Mouse (Mus musculus) spleen, postnatal 14 days (tissue): ENCODE results near the gene Nfatc2.

Experiments used
- DNase-seq, 2 experiments: peaks; one replicate each; pipeline ENCODE4 v3.0.0; 2021 to 2022; ENCODE audit warnings: low spot score in 2 of 2

Nfatc2 gene

DNA sequence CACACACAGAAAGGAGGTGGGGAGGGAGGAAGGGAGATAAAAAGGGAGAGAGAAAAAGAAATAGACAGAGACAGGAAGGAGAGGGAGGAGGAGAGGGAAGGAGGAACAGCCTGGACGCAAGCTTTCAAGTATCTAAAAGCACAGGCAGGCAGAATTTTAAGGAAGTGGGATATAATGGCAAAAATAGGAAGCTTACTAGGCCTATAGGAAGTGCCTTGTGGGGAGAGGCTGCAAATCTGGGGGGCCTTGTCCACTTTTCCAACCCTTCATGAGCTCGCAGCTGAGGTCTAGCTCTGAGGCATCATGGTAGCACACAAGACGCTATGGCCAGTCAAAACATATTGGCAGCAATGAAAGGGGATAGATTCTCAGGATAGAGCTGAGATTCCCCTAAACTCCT lies 22.3 kb downstream of the Nfatc2 start:
- no peak for DNase-seq

DNA sequence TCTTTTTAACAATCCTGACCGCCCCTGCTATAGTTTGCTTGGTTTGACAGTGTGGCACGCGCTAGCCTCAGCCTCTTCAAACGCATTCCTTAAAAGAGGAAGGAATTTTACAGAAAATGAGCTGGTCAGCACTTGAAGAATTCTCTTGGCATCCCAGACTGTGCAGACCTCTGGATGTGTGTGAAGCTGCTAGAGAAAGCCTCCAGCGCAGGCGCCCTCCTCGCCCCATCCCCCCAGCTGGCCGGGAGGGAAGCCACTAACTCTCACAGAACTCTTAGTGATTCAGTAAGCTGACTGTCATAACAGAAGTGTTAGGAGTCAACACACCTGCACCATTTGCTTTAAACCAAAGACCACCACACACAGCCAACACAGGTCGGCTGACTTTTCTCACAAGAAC lies 23.3 kb downstream of the Nfatc2 start:
- no peak for DNase-seq

DNA sequence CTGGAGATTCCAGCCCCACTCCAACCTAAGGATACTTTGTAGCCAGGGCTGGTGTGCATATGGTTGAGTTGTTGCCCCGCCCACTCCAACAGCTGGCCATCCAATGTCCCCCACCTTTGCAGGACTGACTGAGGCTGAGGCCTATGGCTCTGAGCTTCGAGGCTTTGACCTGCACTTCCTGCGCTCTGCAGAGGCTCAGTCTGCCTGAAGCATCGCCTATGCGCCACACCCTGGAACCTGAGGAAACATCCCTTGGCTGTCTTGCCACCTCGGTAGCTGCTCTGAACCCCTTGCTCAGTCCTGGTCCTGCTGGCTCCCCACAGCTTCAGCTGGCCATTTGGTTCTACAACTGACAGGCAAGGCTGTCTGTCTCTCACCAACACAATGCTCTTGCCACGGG lies 24.1 kb downstream of the Nfatc2 start:
- no peak for DNase-seq

DNA sequence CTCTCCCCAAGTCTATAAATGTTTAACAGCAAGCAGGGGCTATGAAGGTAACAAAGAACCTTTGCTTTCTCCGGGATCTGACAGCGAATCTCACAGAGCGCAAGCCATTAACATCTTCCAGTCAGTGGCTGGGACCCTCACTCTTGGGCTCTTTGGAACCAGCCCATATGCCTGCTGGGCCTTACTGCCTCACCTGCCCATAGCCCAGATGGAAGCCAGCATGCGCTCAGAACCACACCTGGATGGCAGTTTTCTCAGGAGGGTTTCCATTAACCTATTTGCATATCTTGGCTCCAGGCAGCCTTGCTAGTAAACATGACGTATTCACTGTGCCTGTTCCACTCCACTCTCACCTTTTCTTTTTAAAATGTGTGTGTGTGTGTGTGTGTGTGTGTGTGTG lies 25.6 kb downstream of the Nfatc2 start:
- DNase-seq = no peak

DNA sequence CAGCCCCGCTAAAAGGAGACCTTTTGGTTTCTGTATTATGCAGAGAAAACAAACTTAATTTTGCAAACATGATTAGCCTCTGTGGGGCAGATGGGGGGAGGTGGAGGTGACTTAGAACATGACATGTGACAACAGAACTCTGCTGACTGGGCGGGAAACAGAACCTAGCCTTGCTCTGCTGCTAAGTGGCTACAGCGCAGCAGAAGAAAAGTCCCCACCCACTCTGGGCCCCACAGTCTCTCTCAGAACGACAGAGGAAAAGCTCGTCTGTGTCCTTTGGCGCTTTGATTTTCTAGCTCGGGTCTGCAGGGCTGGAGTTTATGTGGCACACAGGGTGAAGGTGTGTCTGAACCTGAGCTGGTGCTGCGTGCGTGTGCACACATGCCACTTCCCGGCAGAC lies 26.5 kb downstream of the Nfatc2 start:
- no peak for DNase-seq

DNA sequence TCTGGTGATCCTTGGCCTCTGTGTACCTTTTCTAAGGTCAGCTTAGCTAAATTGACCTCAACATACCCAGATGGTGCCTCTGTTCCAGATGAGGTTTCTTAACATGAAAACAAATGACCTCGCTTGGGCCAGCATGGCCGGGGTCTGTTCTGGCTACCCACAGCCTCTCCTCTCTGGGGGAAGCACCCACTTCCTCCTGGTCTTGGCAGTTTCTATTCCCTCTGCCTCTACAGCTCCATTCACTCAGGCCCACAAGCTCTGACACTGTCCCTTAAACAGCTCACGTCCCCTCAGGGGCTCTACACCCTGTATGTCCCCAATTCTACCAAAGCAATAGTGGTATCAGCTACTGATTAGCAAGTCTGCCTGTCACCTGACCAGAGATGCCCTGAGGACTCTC lies 27.6 kb downstream of the Nfatc2 start:
- DNase-seq = no peak

DNA sequence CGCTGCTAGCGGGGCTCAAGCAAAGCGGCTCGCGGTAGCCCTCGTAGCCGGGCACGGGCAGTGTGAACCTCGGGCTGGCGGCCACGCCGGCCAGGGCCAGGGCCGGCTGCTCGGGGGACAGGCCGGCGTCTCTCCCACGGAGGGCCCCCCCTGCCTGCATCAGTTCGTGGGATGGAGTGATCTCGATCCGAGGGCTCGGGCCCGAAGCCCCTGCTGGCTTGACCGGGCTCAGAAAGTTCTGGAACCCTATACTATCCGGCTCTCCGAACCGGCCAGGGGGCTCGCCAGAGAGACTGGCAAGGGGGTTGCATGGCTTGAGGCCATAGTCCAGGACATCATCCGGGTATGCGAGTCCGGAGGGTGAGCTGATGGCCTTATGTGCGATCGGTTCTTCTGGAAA lies 30.2 kb downstream of the Nfatc2 start:
- DNase-seq = no peak

DNA sequence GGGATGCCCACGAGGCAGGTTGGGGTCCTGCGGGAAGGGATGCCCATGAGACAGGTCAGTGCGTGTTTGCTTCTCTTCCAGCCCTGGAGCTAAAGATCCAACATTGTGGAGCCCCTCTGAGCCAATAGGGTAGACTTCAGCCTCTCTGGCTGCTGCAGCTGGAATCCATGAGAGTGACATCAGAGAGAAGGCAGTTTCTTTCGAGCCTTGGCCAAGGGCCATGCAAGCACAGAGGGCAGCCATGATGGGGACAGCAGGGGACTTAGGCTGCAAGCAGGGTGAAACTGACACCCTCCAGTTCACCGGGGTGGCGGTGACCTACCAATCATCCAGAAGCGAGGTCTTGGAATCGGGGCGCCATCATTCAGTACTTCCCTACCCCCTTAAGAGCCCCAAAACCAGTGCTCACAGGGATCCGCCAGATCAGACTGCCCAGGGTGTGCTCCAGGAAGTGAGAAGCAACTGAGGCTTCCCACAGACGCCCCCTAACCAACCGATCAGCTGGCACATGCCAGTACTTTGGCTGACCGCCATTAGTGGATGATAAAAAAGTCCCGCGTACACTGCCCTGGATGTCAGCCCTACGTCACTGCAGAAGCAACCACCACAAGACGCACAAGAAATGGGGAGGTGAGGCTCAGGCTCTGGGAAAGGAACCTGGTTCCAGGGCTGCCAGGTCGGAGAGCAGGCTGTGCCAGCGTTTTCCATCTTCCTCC lies 35.8 kb downstream of the Nfatc2 start:
- no peak for DNase-seq

DNA sequence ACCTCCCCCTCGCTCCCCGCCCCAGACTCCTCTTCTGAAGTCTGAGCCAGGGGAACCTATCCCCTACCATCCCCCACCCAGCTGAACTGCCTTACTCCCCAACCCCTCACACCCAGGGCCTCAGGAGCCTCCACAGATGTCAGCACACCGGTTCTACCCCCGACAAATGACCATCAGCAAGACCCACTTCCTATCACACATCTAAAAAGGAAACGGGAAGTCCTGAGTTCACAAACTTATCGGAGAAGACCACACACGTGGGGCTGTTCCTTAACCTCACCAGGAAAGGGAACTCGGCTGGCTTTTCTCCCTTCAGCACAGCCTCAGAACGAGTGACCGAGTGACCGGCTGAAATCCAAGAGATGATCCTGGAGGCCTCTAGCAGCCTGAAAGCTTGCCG lies 38.3 kb downstream of the Nfatc2 start:
- no peak for DNase-seq

DNA sequence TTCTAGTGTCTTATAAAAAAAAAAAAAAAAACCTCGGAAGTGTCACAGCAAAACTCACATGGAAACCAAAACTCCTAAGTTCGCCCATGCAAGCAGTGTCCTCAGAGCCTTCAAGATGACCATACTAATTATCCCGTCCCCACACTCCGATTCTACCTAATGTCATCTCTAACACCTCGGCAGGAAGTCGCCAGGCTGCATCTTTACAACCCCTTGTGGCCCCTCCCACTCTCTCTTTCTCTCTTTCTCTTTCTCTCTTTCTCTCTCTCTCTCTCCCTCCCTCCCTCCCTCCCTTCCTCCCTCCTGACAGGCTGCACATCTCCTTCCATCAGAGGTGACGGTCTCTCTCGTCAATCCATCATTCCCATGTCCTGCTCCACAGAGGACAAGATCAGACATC lies 44.4 kb downstream of the Nfatc2 start:
- DNase-seq = no peak

DNA sequence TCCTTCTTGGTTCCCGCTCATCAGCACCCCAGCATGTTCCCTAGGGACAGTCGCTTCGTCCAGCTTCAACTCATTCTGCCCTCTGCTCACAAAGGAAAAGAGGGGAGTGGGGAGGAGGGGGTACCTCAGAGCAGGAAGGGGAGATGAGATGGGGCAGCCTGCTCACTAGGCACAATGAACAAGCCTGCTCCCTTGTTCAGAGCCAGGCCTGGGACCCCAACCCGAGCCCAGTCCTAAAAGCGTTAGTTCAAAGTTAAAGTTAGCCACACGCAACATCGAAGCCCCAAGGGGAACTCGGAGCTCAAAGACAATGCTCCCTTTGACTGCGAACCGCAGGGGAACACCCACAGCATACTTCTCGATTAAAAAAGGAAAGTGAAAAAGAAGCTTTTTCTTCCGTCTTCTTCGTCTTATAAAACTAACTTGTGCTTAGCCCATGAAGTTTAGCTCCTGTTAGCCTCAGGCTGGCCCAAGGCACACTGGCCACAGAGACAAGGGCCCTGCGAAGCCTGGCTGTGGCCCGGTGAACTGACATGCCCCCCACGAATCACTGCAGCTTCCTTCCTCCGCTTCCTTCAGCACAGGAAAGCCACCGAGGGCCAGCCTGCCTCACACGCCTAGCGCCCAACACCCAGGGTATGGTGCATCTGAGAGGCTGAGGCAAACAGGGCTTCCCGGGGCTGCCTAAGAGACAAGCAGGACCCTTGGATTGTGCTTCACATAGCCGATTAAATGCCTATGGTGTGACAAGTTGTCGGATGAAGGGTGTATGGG lies 45.4 kb downstream of the Nfatc2 start:
- peak in 1 of 2 experiments; percentile 20 for DNase-seq

DNA sequence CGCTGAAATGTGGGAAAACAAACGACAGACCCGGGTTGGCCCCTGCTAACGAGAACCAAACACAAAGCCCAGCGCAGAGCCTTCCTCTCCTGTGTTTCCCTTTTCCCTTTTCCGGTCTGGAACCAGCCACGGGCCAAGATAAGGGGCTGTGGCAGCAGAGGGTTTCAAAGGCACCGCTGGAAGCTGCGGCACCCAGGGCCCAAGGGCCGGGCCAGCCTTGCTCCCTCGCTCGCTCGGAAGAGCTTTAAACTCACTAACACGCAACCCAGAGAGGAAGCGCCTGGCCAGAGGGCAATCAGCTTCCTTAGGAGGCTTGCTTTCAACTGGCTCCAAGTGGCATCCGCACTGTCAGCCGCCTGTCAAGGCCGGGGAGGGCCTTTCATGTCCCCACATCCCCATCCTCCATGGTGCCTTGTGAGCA lies 47.9 kb downstream of the Nfatc2 start:
- no peak for DNase-seq

DNA sequence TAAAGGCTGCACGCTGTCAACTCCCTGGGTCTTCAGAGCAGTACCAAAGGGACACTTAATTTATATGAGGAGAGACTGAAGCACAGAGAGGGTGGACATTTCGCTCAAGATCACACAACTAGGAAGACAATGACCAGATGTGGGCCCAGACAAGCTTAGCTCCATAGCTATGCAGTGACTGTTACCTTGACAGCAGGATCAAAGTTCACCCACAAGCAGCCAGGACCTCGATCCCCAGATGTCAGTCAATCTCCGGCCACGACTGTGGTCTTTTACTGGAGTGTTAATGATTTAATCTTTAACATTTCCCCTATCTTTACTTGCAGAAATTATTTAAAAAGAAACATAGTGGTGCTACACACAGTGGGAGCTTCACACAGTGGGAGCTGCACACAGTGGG lies 49.1 kb downstream of the Nfatc2 start:
- DNase-seq = no peak

DNA sequence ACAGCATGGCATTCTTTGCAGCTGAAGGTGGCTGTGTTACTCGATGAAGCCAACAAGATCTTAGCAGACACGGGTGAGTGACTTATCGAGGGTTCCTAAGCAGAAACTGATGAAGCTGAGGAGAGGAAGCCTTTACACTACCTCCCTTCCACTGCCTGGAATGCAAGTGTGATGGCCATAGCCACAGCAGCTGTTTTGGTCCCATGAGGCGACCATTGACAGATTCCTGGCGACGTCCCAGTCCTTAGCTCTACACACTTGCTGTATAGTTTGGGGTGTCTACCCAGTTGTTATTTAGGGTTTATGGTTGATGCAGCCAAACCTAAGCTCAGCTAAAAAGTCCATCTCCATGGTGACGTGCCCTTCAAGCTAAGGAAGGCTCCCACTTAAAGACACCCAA lies 50.2 kb downstream of the Nfatc2 start:
- no peak for DNase-seq

DNA sequence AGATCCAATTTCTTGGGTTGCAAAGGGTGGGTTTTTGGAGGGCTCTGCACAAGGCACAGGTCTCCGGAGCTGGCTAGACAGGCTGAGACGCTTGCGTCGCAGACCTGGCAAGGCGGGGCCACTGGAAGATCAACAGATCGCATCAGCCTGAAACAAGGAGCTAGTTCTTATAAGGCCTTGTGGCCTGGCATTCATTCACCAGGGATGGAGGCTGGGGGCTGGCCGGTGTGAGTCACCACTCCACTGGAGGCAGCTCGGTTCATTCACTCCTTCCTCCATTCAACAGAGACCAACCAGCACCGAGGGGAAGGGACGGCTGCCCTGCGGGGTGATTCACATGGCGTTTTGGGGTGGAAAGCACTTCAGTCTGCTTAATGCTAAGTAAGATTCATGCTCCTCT lies 52.1 kb downstream of the Nfatc2 start:
- DNase-seq = no peak

DNA sequence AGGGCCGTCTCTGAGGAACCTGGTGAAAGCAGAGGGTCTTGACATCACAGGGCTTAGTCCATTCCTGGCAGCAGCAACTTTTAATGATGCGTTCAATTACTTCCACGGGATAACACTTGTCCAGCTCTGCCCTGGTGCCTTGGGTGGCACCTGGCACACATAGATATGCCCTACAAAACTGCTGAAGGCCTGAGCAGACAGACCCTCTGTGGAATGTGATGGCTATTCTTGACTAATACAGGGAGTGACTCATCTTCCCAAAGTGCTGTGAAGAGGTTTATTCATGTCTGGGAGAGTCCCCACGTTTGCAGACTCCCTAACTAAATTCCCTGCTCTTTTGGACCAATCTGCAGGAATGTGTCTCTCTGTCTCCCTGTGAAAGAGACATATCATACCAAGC lies 53.4 kb downstream of the Nfatc2 start:
- DNase-seq = no peak

DNA sequence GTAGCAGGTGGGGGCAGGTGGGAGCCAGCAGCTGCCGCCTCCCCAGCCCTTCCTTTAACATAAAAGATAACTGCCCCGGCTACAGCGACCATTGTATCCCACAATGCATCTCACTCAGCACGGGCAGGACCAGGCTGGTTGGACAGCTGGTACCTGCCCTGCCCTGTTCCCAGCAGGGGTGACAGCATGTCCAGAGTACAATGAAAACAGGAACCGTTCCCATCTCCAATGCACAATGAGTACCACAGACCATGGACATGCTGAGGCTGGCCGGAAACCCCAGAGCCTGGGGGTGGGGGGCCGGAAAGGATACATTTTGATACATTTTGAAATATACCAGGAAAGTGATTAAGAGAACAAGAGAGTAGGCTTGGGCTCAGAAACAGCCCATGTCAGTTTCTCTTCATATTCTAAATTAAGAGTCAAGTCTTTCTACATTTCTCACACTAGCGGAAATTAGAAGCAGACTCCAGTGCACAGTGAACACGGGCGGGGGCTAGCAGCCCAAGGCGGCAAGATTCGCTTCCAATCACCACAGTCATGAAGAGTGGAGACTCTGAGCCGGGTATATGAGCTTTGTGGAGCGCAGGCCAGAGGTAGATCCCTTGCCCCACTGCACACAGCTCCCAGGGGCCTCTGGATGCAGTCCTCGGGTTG lies 55.4 kb downstream of the Nfatc2 start:
- no peak for DNase-seq

DNA sequence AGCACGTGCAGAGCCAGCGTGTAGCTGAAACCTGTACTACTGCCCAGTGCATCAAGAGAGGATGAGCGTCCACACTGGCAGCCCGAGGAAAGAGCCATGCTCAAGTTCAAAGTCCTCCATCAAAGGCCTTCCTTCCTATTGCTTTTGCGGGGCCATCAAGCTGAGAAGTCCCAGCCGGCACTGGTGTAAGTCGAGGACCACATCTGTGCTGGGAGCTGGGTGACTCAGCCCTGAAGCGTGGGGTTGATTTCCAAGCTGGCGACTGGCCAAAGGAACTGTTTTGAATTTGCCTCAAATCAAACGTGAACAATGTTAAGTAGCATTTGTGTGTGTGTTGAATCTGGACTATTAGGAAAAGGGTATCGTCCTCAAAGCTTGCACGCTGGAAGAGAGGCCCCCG lies 57.4 kb downstream of the Nfatc2 start:
- DNase-seq = no peak

DNA sequence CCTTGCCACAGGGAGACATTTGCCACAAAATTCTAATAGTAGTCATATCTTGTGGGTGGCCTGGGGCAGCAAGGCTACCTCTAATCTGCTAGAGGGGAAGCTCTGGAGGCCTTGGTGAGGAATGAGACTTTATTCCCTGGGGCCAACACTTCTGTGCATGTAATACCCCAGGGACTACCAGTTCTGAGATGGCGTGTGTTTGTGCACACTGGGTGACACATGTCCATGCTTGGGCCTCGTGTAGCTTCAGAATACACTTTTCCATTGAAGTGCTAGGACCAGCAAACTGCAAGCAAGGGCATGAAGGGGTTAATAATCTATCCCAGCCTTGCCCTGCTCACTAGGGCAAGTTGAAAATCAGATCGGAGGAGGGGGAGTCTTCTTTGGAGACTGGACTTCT lies 58.4 kb downstream of the Nfatc2 start:
- no peak for DNase-seq

DNA sequence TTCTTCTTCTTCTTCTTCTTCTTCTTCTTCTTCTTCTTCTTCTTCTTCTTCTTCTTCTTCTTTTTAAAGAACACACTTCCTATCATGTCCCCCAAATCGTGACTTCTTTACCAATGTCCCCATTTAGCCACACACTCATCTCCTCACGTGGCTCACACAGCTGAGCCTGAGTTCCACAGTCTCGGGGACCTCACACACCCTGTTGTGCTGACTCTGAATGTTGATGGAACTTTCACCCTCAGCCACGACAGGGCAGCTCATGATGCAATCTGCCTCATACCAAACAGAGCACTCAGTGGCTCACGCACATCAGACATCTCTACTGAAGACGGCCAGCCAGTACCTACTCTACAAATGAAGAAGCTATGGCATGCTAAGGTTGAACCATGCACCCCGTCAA lies 60.2 kb downstream of the Nfatc2 start:
- no peak for DNase-seq

DNA sequence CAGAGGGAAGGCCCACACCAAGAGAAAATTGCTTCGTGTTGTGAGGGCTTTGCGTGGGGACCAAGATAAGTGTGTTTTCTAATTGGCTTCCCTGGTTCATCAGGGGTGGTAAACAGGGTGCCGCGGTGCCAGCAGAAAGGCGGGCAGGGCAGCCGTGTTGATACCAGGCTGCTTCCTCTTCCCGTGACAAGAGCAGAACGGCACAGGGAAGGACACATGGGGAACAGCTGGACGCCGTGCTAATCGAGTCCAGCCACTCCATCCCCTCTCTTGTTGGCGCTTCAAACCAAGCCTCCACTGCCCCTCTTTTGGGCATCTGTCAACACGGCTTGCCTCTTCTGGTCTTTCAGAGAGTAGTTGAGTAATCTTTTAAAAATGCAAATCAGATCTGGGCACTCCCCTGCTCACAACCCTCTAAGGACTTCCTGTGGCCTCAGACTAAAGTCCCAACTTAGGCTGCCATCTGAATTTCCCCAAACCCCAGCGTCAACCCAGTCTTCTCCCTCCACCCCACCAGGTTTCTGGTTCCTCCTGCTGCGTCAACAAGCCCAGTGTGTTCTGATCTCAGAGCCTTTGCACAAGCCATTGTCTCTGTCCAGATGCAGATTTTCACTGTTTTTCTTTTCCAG lies 61.7 kb downstream of the Nfatc2 start:
- no peak for DNase-seq

DNA sequence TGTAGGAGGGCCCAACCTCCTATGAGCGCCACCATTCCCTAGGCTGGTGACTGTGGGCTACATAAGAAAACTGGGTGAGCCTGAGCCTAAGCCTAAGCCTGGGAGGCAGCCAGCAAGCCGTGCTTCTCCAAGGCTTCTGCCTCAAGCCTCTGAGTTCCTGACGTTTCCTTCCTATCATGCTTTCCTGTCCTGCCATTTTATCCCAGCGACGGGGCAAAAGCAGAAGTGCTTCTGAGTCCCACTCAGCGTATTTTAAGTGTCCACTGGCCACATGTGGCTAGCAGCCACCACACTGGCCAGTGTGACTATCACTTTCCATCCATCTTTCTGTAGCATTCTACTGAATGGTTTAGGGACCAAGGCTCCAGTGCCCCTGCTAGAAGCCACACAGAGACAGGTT lies 62.4 kb downstream of the Nfatc2 start:
- no peak for DNase-seq
